Mouse (Mus musculus): ENCODE data around the gene Gpr75. TPM values are rescaled to one million over a fixed set of nuclear protein-coding genes. Genes with fewer than 3 reads are reported as not detected.

The Gpr75 gene
- total RNA-seq (2023) = under 1 TPM in 1 of 2 experiments, not detected in 1; 0.20 TPM

GRCm38 (mm10) chr11:30885171-30885871, at the start of gene Gpr75, which contains the start of gene Asb3:
TSS of gene Gpr75 (plus strand) at chr11:30885358.
TSS of gene Asb3 (plus strand) at chr11:30885416.

Other genes with a start within 250 kb of the Gpr75 start
- 1 to 10 TPM in 1 of 2 experiments, under 1 TPM in 1; 0.67 to 4.0 TPM for gene Acyp2, start 235.8 kb upstream of the Gpr75 start, total RNA-seq (2023)
- 10 to 100 TPM; 65.5 to 65.9 TPM for gene Psme4, start 113.6 kb upstream of the Gpr75 start, total RNA-seq (2023)
- 10 to 100 TPM; 21.2 to 23.7 TPM for gene Asb3, start 58 bp downstream of the Gpr75 start, total RNA-seq (2023)
- 10 to 100 TPM; 35.9 to 39.4 TPM for gene Erlec1, start 69.0 kb downstream of the Gpr75 start, total RNA-seq (2023)
- gene Chac2, start 101.0 kb downstream of the Gpr75 start, total RNA-seq (2023) = 1 to 10 TPM; 1.2 to 1.3 TPM

All from T-cell, adult 66 days (primary cell).